Mouse (Mus musculus): Measurements from ENCODE around the gene Cotl1.

Cotl1 gene

DNA sequence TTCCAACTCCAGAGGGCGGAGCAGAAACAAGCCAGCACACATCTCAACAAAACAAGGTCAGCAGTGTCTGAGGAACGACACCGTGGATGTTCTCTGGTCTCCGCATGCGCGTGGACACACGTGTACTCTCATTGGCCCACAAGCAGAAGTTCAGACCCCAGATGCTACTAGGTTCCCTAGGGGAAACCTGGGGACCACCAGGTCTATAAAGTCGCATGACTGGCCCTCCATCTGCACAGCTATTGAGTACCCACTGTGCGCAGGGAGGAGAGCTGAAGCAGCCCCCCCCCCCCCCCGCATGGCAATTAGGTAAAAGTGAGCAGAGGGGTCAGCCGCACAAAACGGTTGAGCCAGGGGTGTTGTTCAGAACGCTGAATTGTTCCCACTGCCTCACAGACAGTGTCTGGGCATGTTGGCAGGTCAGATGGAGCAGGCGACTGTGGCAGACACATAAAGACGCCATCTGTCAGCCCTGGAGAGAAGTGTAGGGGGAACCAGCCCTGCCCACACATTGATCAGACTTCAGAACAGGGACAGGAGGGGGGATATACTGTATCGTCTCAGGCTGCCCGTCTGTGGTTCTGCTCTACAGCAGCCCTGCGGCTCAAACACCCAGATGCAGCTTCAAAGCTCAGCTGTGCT lies 54.5 kb downstream of the Cotl1 start:
- DNase-seq, result no peak

- no peak for DNase-seq
Observed at GRCm38 (mm10) chr8:119784676-119785075, 55.7 kb downstream of the Cotl1 start.

GRCm38 (mm10) chr8:119784141-119784574 lies 56.2 kb downstream of the Cotl1 start:
- no peak for DNase-seq

DNA sequence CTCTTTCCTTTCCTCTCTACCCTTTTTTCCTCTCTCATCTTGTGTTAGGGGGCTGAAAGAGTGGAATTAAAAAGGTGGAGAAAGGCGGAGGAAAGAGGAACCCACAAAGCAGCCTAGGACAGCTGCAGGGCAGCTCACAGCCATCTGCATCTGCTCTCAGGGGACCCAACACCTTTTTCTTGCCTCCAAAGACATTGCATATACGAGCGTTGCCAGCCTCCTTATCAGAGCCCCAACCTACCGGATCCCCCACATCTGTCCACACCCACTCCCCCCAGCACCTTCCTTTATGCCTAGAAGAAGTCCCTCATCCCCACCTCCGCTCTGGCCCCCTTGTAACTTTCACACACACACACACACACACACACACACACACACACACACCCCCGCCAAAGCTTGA lies 56.8 kb downstream of the Cotl1 start:
- no peak for DNase-seq

DNA sequence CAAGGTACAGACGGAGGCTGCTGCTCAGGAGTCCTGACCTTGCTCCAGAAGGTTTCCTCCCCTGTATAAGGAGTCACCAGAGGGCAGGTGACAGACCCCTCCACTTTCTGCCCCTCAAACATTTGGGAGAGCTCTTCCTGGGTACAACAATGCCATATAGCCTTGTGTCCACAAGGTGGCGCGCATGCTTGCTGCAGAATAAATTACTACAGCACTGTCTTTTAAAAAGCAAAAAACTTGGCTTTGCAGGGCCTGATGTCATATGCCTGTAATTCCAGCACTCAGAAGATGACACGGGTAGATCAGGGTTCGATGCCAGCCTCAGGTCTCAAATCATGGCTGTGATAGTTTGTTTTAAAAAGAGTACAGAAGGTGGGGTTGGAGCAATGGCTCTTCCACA lies 57.6 kb downstream of the Cotl1 start:
- peak; percentile 68 for DNase-seq

- DNase-seq, result peak; percentile 66
Observed at GRCm38 (mm10) chr8:119781086-119781840, 59.1 kb downstream of the Cotl1 start.

GRCm38 (mm10) chr8:119780402-119781049 lies 59.8 kb downstream of the Cotl1 start:
- DNase-seq, result no peak

DNA sequence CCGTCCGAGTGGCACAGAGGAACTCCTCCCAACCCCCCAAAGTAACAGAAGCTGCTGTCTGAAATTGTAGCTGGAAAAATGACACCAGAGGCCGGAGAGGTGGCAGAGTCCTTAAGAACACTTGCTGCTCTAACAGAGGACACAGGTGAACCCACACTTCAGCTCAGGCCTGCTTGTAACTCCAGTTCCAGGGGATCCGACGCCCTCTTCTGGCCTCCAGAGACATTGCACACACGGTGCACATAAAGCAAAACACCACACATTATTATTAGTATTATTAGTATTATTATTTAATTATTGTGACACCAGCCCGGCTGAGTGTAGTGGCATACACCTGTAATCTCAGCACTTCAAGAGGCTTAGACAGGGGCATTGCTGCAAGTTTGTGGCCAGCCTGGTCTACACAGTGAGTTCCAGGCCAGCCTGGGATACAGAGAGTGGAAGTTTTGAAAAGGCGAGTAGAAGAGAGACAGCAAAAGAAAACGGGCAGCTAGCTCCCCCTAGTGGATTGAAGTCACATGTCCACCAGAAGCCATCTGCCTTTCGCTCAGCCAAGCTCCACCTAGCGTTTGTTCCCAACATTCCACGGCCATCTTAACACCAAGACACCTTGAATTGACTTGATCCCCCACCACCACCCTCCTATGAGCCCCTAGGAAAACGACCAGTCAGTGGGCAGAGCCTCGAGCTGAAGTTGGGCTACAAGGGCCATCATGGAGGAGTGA lies 61.2 kb downstream of the Cotl1 start:
- peak; percentile 80 for DNase-seq

DNA sequence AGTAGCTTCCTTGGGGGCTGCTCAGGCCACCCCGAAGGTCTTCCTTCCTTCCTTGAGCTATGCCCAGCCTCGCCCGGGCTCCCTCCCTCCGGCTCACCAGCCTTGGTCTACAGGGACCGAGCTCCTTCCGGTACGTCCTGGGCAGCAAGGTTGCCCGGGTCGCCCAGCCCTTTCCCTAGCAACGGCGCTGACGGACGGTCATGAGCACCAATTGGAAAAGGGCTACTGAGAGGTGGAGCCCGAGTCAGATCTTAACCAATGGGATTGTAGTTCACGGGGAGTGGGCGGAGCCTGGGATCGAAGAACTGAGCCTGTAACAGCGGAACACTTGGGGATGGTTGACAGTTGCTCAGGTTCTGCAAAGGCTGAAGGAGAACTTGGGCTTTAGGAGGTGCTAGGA lies 62.1 kb downstream of the Cotl1 start, which contains the start of gene Tldc1:
Tldc1 (minus strand) TSS at position 154 of the 400 bp plus-strand sequence.
- DNase-seq, result peak; percentile 98

- DNase-seq, result no peak
Observed at GRCm38 (mm10) chr8:119777765-119778164, 62.6 kb downstream of the Cotl1 start.

GRCm38 (mm10) chr8:119776668-119777245 lies 63.6 kb downstream of the Cotl1 start:
- DNase-seq, result no peak

- DNase-seq, result peak; percentile 59
Observed at GRCm38 (mm10) chr8:119765761-119766444, 74.4 kb downstream of the Cotl1 start.

DNA sequence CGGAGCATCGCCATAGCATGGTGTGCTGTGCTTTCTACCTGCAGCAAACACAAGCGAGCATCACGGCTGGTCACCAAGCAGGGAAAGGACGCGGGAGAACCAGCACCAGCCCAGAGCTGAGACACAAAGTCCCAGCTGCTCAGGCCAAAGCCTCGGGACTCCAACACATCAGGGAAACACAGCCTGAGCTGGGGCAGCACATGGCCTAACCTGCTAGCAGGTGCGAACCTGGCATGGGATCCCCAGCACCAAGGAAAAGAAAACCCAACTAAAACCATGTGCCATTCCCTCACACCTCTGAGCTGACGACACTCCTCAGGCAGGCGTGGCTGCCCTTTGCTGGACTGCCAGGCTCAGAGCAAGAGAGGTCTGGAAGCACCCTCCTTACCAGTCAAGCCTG lies 75.0 kb downstream of the Cotl1 start:
- DNase-seq, result no peak

DNA sequence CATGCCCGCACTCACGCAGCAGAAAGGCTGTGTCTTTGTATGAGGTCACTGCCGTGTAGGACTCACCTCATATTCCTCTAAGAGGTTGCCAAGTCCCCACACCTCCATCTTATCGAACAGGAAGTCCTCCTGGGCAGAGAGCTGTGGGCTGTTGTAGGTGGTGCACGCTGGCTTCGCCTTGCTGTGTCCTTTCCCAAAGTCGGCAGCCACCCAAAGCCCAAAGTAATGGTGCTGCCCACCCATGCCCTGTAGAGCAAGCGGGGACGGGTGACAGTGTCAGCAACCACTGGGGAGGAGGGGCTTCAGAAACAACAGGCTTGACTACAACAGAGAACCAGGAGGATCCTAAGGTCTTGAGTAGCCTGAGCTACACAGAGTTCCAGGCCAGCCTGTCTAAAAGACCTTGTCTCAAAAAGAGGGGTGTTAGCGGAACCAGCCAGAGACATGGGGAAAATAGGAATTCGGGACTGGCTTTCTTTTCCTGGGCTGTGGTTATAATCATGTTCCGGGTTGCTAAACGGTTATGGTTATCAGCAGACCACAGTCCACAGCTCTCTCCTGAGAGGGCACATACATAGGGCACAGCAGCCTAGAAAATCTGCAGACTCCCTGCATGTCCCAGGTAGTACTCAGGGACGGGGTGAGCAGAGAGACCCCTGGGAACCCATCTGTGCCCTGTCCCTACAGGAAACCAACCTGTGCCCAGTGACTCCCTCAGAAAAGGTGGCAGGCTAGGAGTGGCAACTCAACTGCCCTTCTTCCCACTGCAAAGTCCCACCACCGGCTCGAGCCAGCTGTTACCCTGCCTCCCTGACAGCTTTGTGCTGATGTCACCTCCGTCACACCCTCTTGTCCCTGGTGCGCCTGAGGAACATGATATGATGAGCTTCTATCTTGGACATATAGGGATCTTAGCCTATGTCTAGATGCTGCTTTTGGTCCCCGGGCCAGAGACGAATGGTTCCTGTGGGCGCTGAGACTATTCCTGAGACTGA lies 77.8 kb downstream of the Cotl1 start:
- no peak for DNase-seq

DNA sequence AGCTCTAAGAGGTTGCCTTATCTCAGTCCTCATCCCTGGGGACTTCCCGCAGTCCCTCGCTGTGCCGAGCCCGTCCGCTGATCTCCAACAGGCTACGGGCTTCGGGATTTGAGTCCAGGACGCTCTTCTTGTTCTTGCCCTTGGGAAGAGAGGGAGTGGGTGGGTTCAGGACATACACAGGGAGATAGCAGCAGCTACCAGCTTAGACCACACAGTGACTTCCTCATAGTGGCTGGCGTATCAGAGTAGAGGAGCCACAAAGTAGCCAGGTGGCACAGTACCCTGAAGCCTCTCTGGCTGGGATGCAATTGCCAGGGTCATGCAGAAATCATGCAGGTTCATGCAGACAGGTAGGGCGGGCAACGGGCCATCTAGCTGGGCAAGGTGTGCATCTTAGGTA lies 78.7 kb downstream of the Cotl1 start:
- no peak for DNase-seq

Measured in liver (tissue).